Mouse (Mus musculus) right cerebral cortex, postnatal 4 days (tissue): Measurements from ENCODE around the gene Tacc3.

Experiments
- DNase-seq: peaks from one replicate; pipeline ENCODE4 v3.0.0-alpha.2; 2022

Tacc3 gene

GRCm38 (mm10) chr5:33656739-33657138, 1.2 kb upstream of the Tacc3 start:
- no peak for DNase-seq

- no peak for DNase-seq
Observed at GRCm38 (mm10) chr5:33657251-33657786, 609 bp upstream of the Tacc3 start.

GRCm38 (mm10) chr5:33658664-33659050, 729 bp downstream of the Tacc3 start:
- no peak for DNase-seq

GRCm38 (mm10) chr5:33668223-33668622, 10.3 kb downstream of the Tacc3 start:
- DNase-seq, result no peak

- no peak for DNase-seq
Observed at GRCm38 (mm10) chr5:33671659-33672058, 13.7 kb downstream of the Tacc3 start.

- peak; percentile 53 for DNase-seq
Observed at GRCm38 (mm10) chr5:33674439-33674838, 16.5 kb downstream of the Tacc3 start.

- peak; percentile 67 for DNase-seq
Observed at GRCm38 (mm10) chr5:33675964-33676363, 18.0 kb downstream of the Tacc3 start.

- DNase-seq, result no peak
Observed at GRCm38 (mm10) chr5:33678244-33678643, 20.3 kb downstream of the Tacc3 start.

- no peak for DNase-seq
Observed at GRCm38 (mm10) chr5:33681044-33681443, 23.1 kb downstream of the Tacc3 start.

- DNase-seq, result no peak
Observed at GRCm38 (mm10) chr5:33681611-33682388, 23.9 kb downstream of the Tacc3 start.

- no peak for DNase-seq
Observed at GRCm38 (mm10) chr5:33682963-33683362, 25.0 kb downstream of the Tacc3 start.

- DNase-seq, result peak; percentile 33
Observed at GRCm38 (mm10) chr5:33683897-33684652, 26.1 kb downstream of the Tacc3 start.

GRCm38 (mm10) chr5:33684932-33685331, 27.0 kb downstream of the Tacc3 start:
- DNase-seq, result no peak

GRCm38 (mm10) chr5:33687142-33687541, 29.2 kb downstream of the Tacc3 start:
- DNase-seq, result no peak

- DNase-seq, result no peak
Observed at GRCm38 (mm10) chr5:33688278-33689220, 30.6 kb downstream of the Tacc3 start.

GRCm38 (mm10) chr5:33689221-33689844, 31.4 kb downstream of the Tacc3 start:
- DNase-seq, result peak; percentile 46

- no peak for DNase-seq
Observed at GRCm38 (mm10) chr5:33689852-33690645, 32.1 kb downstream of the Tacc3 start.

- no peak for DNase-seq
Observed at GRCm38 (mm10) chr5:33692393-33692792, 34.5 kb downstream of the Tacc3 start.

GRCm38 (mm10) chr5:33694461-33694847, 36.5 kb downstream of the Tacc3 start:
- DNase-seq, result no peak

GRCm38 (mm10) chr5:33694848-33695717, 37.2 kb downstream of the Tacc3 start:
- peak; percentile 75 for DNase-seq
